Mouse (Mus musculus) embryonic fibroblast, embryonic 13.5 days (primary cell): ENCODE results near the gene Cx3cr1. TPM values are rescaled to one million over a fixed set of nuclear protein-coding genes. Genes with fewer than 3 reads are reported as not detected.

ENCODE experiments used
- H3K27ac ChIP-seq: 2 replicates; pipeline ENCODE4 v1.5.1; 2012; ENCODE audit warnings: low read length, control low read depth, inconsistent platforms; ENCODE audit not compliant: insufficient read depth
- H3K4me1 ChIP-seq: 2 replicates; pipeline ENCODE4 v1.6.1; 2011; ENCODE audit warnings: low read length; ENCODE audit not compliant: control insufficient read depth, insufficient read depth
- H3K4me3 ChIP-seq: 2 replicates; pipeline ENCODE4 v1.5.1; 2011; ENCODE audit warnings: mild to moderate bottlenecking, control low read depth, low read length; ENCODE audit not compliant: insufficient read depth
- CTCF ChIP-seq: IDR thresholded peaks from 2 replicates; pipeline ENCODE4 v1.5.1; 2011; ENCODE audit warnings: mild to moderate bottlenecking, control low read depth, low read length, moderate library complexity, borderline replicate concordance; ENCODE audit not compliant: insufficient read depth
- POLR2A ChIP-seq: IDR thresholded peaks from 2 replicates; pipeline ENCODE4 v1.6.1; 2011; ENCODE audit warnings: low read depth, mild to moderate bottlenecking, control low read depth, low read length, moderate library complexity
- polyA plus RNA-seq: library from polyadenylated mRNA; stranded (reverse); fragments of >200 nt; gene quantifications from 2 replicates; pipeline ENCODE4 v1.2.4, GENCODE M21; 2011; ENCODE audit warnings: low read depth; ENCODE audit not compliant: missing spikeins, insufficient read length

Cx3cr1 gene
- polyA plus RNA-seq, 1 experiment: 2.9 TPM

- TF ChIP-seq POLR2A (no peak), CTCF (no peak)
- Histone ChIP-seq H3K27ac (no peak overlapping the region), H3K4me3 (no peak overlapping the region), H3K4me1 (no peaks in the 10 kb centered on the region)
Measured at GRCm38 (mm10) chr9:120084406-120084805, 14.7 kb upstream of the Cx3cr1 start.

GRCm38 (mm10) chr9:120083158-120083894 lies 13.6 kb upstream of the Cx3cr1 start:
- Histone ChIP-seq H3K4me3 (no peak overlapping the region), H3K4me1 (no peaks in the 10 kb centered on the region), H3K27ac (no peak overlapping the region)
- no peak for TF ChIP-seq POLR2A
- TF ChIP-seq CTCF: no peak

GRCm38 (mm10) chr9:120082691-120083090 lies 13.0 kb upstream of the Cx3cr1 start:
- TF ChIP-seq CTCF (no peak), POLR2A (no peak)
- no peaks in the 10 kb centered on the region for H3K4me1 ChIP-seq
- H3K27ac ChIP-seq: no peak overlapping the region
- no peak overlapping the region for H3K4me3 ChIP-seq

- H3K4me1 ChIP-seq: no peaks in the 10 kb centered on the region
- no peak overlapping the region for H3K4me3 ChIP-seq
- TF ChIP-seq CTCF (no peak), POLR2A (no peak)
- H3K27ac ChIP-seq: no peak overlapping the region
Measured at GRCm38 (mm10) chr9:120081967-120082366, 12.3 kb upstream of the Cx3cr1 start.

GRCm38 (mm10) chr9:120081247-120081646 lies 11.6 kb upstream of the Cx3cr1 start:
- Histone ChIP-seq H3K4me3 (no peak overlapping the region), H3K27ac (no peak overlapping the region), H3K4me1 (no peaks in the 10 kb centered on the region)
- TF ChIP-seq POLR2A (no peak), CTCF (no peak)

- TF ChIP-seq CTCF (no peak), POLR2A (no peak)
- Histone ChIP-seq H3K27ac (no peak overlapping the region), H3K4me3 (no peak overlapping the region), H3K4me1 (no peaks in the 10 kb centered on the region)
Measured at GRCm38 (mm10) chr9:120080546-120081108, 10.9 kb upstream of the Cx3cr1 start.

GRCm38 (mm10) chr9:120079901-120080300 lies 10.2 kb upstream of the Cx3cr1 start:
- Histone ChIP-seq H3K4me1 (no peaks in the 10 kb centered on the region), H3K4me3 (no peak overlapping the region), H3K27ac (no peak overlapping the region)
- TF ChIP-seq POLR2A: no peak
- no peak for TF ChIP-seq CTCF

GRCm38 (mm10) chr9:120078241-120078640 lies 8.6 kb upstream of the Cx3cr1 start:
- Histone ChIP-seq H3K27ac (no peak overlapping the region), H3K4me1 (no peaks in the 10 kb centered on the region)
- no peak for TF ChIP-seq CTCF
- TF ChIP-seq POLR2A: no peak

GRCm38 (mm10) chr9:120074516-120074915 lies 4.8 kb upstream of the Cx3cr1 start:
- Histone ChIP-seq H3K27ac (no peak overlapping the region), H3K4me3 (no peak overlapping the region), H3K4me1 (no peaks in the 10 kb centered on the region)
- TF ChIP-seq CTCF: no peak
- no peak for TF ChIP-seq POLR2A

More at GRCm38 (mm10) chr9:120078241-120078640, 8.6 kb upstream of the Cx3cr1 start:
- H3K4me3 ChIP-seq: no peak overlapping the region

- peak; percentile 85 for TF ChIP-seq CTCF
- no peak for TF ChIP-seq POLR2A
- Histone ChIP-seq H3K27ac (no peak overlapping the region), H3K4me1 (no peaks in the 10 kb centered on the region), H3K4me3 (no peak overlapping the region)
Measured at GRCm38 (mm10) chr9:120073169-120073568, 3.5 kb upstream of the Cx3cr1 start.
